Mouse (Mus musculus) lung, postnatal 25 days (tissue): ENCODE data around the gene Tgif2.
A peak's percentile ranks its signal among the peaks of the same experiment; 100 is the strongest.
"Not testable (repeated sequence)": the region's sequence is repeated elsewhere in the genome, so short reads cannot be mapped to it uniquely, and the experiment has no call there.

Source experiments
- DNase-seq: peaks from one replicate; pipeline ENCODE4 v3.0.0; 2022; ENCODE audit warnings: low spot score

The Tgif2 gene

DNA sequence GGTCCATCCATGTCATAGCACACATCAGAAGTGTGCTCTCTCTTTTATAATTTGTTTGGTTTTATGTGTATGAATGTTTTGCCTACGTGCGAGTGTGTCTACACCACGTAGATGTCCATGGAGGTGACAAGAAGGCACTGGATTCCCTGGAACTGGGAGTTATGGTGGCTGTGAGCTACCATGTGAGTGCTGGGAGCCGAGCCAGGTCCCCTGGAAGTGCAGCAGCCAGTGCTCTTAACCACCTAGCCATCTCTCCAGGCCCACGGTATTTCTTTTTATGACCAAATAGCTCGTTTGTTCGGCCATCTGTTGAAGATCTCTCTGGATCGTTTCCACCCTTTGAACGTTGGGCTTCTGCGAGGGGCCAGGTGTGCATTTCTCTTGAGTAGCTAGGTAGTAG, 3.5 kb downstream of the Tgif2 start:
- no peak for DNase-seq

GRCm38 (mm10) chr2:156844715-156845114, 4.9 kb downstream of the Tgif2 start:
- no peak for DNase-seq

- no peak for DNase-seq
Measured at GRCm38 (mm10) chr2:156847653-156848052, 7.8 kb downstream of the Tgif2 start.

DNA sequence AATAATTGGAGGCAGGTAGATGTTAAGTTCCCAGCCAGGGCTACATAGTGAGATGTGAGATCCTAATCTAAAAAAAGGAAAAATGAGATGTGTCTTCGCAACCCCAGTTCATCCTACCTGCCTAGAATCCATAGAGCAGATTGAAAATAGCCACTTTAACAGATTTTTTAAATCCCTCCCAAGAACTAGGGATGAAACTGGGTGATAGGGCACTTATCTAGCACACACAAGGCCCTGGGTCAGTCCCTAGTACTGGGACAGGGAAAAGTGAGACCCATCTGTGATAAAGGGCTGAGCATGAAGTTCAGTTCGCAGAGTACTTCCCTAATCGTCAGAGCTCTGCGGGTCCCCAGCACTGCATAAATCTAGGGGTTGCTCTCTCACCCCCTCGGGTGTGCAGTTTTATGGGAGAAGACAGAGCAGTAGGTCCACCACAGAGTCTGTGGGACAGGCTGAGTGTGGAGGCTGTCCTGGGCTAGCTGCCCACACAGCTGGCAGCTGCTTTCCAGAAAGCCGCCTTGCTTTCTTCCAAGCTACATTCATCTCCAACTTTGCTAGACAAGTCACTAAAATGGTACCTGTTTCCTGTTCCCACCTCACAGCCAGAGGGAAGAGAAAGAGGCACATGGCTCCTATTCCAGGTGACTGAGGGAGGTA, 8.8 kb downstream of the Tgif2 start:
- DNase-seq, result no peak

DNA sequence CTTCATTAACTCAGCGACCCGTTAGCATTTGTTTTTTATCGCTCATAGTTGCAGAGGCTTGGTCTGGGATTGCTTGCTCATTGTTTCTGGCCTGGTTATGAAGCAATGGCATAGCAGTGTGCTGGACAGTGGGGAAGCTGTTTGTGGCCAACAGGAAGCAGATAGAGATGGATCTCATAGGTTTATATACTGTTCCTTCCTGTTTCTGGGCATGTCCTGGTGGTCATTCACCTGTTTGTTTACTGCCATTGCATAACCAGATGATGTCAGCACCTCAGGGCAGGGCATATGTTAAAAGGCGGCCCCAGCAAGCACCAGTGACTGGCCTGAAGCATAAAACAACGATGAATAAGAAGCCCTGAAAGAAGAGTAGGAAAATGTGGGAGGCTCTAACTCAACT, 10.7 kb downstream of the Tgif2 start:
- peak; percentile 24 for DNase-seq

DNA sequence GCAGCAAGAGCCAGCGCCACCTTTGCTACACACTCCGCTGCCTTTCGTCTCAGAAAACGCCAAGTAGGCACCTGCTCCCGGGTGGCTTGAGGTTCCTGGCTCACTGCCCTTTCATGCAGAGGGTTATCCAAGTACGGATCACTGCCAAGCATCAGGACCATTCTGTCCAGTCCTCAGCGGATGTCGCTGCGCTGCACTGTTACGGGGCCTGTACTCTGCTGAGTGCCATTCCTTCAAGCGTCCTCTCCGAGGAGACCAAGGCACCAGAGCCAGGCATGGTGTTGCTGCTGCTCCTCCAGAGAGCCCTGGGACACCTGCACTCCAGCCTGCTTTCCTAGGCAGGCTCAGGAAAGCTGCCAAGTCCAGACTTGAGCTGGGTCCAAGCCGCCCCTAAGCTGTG, 13.8 kb downstream of the Tgif2 start:
- not testable (repeated sequence) for DNase-seq

DNA sequence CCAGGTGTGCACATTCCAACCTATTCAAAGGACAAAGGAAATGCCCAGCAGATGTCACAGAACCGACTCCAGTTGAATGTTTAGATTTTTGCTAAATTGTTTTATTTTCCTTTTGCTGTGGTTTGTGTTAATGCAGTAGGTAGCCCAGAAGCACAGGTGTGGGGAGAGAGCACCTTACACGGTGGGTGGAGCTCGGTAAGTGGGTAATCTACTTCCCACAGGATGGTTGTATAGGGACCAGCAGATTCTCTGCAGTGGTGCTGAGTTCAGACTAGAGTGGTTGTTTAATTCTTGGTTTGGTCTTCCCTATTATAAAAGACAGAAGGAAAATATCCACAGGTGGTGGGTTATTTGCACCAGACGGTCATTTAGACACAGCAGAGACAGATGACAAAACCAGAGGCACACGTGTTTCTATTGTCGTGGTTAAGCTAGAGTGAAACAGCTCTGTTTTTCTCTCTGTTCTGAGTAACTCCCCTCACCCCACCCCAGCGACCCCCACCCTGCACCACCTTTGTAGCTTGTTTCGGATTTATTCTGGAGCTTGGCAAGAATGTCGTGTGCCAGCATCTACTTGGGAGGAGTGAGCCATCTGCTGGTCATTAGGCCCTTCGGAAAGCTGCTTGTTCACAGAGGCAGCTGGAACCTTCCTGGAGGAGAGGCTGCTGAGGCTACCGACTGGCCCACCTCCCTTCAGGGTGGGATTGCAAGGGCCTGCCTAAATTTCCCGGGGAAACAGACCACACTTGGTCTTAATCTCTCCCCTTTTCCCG, 14.4 kb downstream of the Tgif2 start:
- peak; percentile 54 for DNase-seq

GRCm38 (mm10) chr2:156856311-156856710, 16.5 kb downstream of the Tgif2 start:
- DNase-seq, result no peak

DNA sequence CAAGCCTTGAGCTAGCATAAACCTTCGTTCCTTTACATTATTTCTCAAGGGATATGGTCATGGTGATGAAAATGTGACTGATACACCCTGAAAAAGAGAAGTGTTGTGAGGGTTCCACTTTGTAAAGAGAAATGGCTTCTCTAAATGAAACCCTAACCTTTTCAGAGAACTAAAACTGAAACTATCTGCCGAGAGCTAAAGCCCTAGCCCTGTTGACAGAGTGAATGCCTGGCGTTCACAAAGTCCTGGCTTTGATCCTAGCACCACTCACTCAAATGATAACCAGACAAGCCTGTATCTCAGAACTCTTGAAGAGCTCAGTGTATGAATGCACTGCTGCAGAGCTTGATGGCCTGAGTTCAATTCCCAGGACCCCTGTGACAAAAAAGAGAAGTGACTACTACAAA, 17.6 kb downstream of the Tgif2 start:
- peak; percentile 15 for DNase-seq

GRCm38 (mm10) chr2:156857835-156858234, 18.0 kb downstream of the Tgif2 start, which contains the start of gene 4930518I15Rik:
4930518I15Rik (minus strand) TSS chr2:156857946.
- DNase-seq, result no peak

- DNase-seq, result no peak
Measured at GRCm38 (mm10) chr2:156858671-156859070, 18.9 kb downstream of the Tgif2 start.

DNA sequence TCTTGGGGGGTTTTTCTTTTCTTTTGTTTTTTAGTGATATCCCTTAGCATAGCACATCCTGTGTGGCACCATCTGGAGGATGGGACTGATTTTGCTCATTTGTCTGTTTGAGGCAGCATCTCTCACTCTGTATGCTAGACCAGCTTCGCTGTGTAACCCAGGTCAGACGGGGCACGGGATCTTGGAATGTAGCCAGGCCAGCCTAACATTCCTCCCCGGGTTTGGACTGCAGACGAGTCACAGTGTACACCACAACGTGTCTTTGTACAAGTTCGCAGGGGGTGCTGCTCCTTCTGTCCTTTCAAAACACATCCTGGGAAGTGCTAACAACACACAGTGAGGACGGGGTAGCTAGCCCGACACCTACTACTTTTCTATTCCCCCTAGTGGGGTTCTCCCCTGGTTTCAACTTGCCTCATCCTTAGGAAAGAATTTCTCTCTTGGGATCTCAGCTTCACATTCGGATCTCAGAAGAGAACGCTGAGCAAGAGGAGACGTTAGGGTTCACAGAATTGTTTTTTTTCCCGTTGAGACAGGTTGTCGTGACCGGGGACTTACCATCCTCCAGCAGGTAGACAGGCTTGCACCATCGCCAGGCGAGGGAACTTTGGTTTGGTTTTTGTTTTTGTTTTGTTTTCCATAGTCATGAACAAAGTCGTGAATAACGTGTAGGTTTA, 22.4 kb downstream of the Tgif2 start:
- DNase-seq, result peak; percentile 15

- peak; percentile 98 for DNase-seq
Measured at GRCm38 (mm10) chr2:156862772-156863486, 23.1 kb downstream of the Tgif2 start, which contains the start of gene Rab5if. Rab5if (plus strand) TSS chr2:156863128.

- peak; percentile 86 for DNase-seq
Measured at GRCm38 (mm10) chr2:156863487-156864160, 23.8 kb downstream of the Tgif2 start.

GRCm38 (mm10) chr2:156864481-156864880, 24.7 kb downstream of the Tgif2 start:
- no peak for DNase-seq

GRCm38 (mm10) chr2:156868994-156869393, 29.2 kb downstream of the Tgif2 start:
- DNase-seq, result no peak

- no peak for DNase-seq
Measured at GRCm38 (mm10) chr2:156869554-156869953, 29.7 kb downstream of the Tgif2 start.

DNA sequence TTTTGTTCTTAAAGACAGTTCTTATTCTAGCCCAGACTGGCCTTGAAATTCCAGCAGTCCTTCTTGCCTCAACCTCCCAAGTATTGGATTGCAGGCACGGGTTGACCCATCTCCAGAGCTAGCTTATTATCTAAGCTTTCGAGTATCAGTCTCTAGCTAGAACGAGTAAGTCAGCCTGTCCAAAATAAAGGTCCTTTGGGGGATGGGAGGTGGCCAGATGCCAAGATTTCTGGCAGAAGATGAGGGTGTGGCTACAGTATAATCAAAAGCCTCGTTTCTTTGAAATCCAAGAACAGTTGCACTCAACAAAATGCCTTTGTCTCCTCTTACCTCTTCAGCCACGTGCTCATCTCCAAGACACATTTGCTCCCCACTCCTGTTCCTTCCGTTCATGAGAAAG, 30.7 kb downstream of the Tgif2 start:
- DNase-seq, result no peak

GRCm38 (mm10) chr2:156873629-156874028, 33.8 kb downstream of the Tgif2 start:
- DNase-seq, result peak; percentile 49

DNA sequence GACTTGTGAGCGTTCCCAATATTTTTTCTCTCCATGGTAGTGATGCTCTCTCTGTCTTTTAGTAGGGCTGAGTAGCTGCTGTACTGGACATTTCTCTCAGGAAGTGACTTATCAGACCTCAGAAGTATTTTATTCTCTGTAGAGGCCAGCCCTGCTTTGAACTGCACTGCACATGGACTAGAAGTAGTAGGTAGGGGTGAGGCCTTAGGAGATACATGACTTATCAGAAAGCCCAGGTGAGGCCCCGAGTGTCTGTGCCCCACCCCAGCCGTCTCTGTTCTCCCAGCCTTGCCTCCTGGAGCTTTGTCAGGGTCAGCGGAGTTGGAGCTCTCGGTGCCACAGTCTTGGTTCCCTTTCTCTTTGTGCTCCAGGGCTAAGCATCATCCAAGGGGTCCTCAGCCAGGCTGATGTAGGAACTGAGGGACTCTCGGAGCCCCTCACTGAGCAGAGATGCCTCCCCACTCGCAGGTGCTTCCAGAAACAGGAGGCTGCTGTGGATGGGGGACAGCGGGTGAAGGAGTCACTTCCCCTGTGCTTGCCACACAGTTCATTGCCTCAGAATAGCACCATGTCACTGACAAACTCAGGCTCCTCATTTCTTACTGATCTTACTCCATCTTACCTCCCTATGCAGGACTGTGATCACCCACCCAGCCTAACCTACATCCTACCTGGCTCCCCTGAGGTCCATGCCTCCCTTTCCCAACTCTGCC, 34.4 kb downstream of the Tgif2 start:
- no peak for DNase-seq
